Mouse (Mus musculus) brain, embryonic 14.5 days (tissue): ENCODE results near the gene Dlk1.

Experiments
- CTCF ChIP-seq: fragments of 200-500 bp; IDR thresholded peaks from 2 replicates; pipeline ENCODE4 v1.5.1; 2012; ENCODE audit warnings: inconsistent platforms, mild to moderate bottlenecking, moderate library complexity, borderline replicate concordance; ENCODE audit not compliant: insufficient read depth, insufficient read length; ENCODE audit errors: extremely low read depth
- POLR2A ChIP-seq: fragments of 200-500 bp; IDR thresholded peaks from 2 replicates; pipeline ENCODE4 v1.6.1; 2012; ENCODE audit warnings: mild to moderate bottlenecking, inconsistent platforms, borderline replicate concordance; ENCODE audit not compliant: poor library complexity, insufficient read depth, insufficient read length, severe bottlenecking; ENCODE audit errors: extremely low read depth

- TF ChIP-seq CTCF, result no peak
- TF ChIP-seq POLR2A, result no peak
These were observed 14.2 kb upstream of the Dlk1 start for GRCm38 (mm10) chr12:109438383-109438782.
